Mouse (Mus musculus): ENCODE measurements around the gene Ccdc32. TPM values are rescaled to one million over a fixed set of nuclear protein-coding genes. Genes with fewer than 3 reads are reported as not detected.
A peak's percentile ranks its signal among the peaks of the same experiment; 100 is the strongest.

The Ccdc32 gene
- polyA plus RNA-seq, 1 experiment = 0.75 TPM

GRCm38 (mm10) chr2:119034656-119035396 lies 5.6 kb upstream of the Ccdc32 start, which contains the start of gene Rpusd2:
Rpusd2 (plus strand) TSS chr2:119034790.
- Histone ChIP-seq H3K4me3 (replicated peaks) (peak within 1 kb of the TSS; percentile 73), H3K36me3 (ENCODE audit: control insufficient read depth) (peaks cover 29% of the 10 kb centered on the region), H3K27me3 (ENCODE audit: control insufficient read depth) (no peaks in the 10 kb centered on the region; the same call in 1 of the 2 replicates), H3K4me1 (ENCODE audit: control insufficient read depth) (peaks cover 35% of the 10 kb centered on the region), H3K9me3 (ENCODE audit: control insufficient read depth, low read length) (no peaks in the 10 kb centered on the region)
- no peak for TF ChIP-seq TAL1 (IDR thresholded peaks at IDR 0.05; ENCODE audit: low read length)
- TF ChIP-seq GATA1 (IDR thresholded peaks at IDR 0.05; ENCODE audit: low read length) = no peak

- Histone ChIP-seq H3K4me3 (replicated peaks) (no peak overlapping the region), H3K27me3 (ENCODE audit: control insufficient read depth) (no peaks in the 10 kb centered on the region; the same call in 1 of the 2 replicates), H3K4me1 (ENCODE audit: control insufficient read depth) (peaks cover 50% of the 10 kb centered on the region), H3K9me3 (ENCODE audit: control insufficient read depth, low read length) (no peaks in the 10 kb centered on the region), H3K36me3 (ENCODE audit: control insufficient read depth) (peaks cover 6% of the 10 kb centered on the region)
- TF ChIP-seq TAL1 (IDR thresholded peaks at IDR 0.05; ENCODE audit: low read length) (no peak), GATA1 (IDR thresholded peaks at IDR 0.05; ENCODE audit: low read length) (no peak)
Measured at GRCm38 (mm10) chr2:119032191-119032590, 3.0 kb upstream of the Ccdc32 start.

DNA sequence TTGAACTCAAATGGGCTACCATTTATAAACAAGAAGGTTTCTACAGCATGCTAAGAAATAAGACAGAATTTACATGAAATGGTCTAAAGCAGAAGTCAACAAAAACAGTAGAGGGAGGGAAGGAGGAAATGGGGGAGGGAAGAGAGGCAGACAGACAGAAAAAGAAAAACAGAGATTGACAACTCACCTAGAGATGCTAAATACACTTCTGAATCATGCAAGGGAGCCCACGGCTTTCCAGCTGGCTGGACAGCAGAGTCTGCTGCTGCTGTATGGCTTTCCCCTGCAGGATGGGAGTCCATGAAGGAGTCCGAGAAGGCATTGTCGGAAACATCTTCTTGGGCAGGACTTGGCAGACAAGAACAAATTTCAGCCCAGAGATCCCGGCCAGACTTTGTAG lies 2.2 kb downstream of the Ccdc32 start:
- Histone ChIP-seq H3K27me3 (ENCODE audit: control insufficient read depth) (no peaks in the 10 kb centered on the region), H3K4me3 (replicated peaks) (no peak overlapping the region), H3K9me3 (ENCODE audit: control insufficient read depth, low read length) (no peaks in the 10 kb centered on the region), H3K4me1 (ENCODE audit: control insufficient read depth) (peaks cover 53% of the 10 kb centered on the region), H3K36me3 (ENCODE audit: control insufficient read depth) (peaks cover 29% of the 10 kb centered on the region)
- TF ChIP-seq TAL1 (IDR thresholded peaks at IDR 0.05; ENCODE audit: low read length) (no peak), GATA1 (IDR thresholded peaks at IDR 0.05; ENCODE audit: low read length) (no peak)

- peak overlapping the region; percentile 27 for H3K4me3 ChIP-seq (replicated peaks)
- H3K9me3 ChIP-seq (ENCODE audit: control insufficient read depth, low read length) = no peaks in the 10 kb centered on the region
- no peaks in the 10 kb centered on the region for H3K27me3 ChIP-seq (ENCODE audit: control insufficient read depth)
- H3K36me3 ChIP-seq (ENCODE audit: control insufficient read depth) = peaks cover 44% of the 10 kb centered on the region
- peaks cover 53% of the 10 kb centered on the region for H3K4me1 ChIP-seq (ENCODE audit: control insufficient read depth)
- TF ChIP-seq GATA1 (IDR thresholded peaks at IDR 0.05; ENCODE audit: low read length) = no peak
- TF ChIP-seq TAL1 (IDR thresholded peaks at IDR 0.05; ENCODE audit: low read length) = no peak
Measured at GRCm38 (mm10) chr2:119025239-119025616, 4.0 kb downstream of the Ccdc32 start.

DNA sequence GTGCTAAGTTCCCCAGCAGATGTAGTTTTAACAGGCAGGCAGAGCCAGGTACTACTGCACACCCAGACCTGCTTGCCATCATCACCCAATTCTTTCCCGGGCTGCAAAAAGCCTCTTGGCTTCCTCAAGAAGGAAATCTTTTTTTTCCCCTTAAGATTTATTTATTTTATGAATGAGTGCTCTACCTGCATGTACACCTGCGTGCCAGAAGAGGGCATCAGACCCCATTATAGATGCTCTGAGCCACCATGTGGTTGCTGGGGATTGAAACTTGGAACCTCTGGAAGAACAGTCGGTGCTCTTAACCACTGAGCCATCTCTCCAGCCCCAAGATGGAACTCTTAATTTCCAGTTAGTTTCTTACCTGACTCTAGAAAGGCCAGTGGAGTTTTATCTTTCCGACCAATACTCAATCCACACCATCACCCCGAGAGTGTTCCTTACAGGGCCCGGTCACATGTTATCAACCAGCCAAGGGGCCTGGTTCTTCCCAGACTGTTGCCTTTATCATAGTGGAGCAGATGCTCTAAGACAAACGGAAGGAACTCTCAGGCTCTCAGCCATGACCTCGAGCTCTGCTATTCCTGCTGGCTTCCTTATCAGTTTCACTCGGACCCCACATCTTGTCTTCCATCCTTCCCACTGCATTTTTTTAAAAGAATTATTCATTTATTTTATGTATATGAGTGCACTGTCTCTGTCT lies 4.5 kb downstream of the Ccdc32 start:
- TF ChIP-seq GATA1 (IDR thresholded peaks at IDR 0.05; ENCODE audit: low read length) = peak; percentile 67
- TF ChIP-seq TAL1 (IDR thresholded peaks at IDR 0.05; ENCODE audit: low read length) = peak; percentile 76
- no peaks in the 10 kb centered on the region for H3K9me3 ChIP-seq (ENCODE audit: control insufficient read depth, low read length)
- no peaks in the 10 kb centered on the region for H3K27me3 ChIP-seq (ENCODE audit: control insufficient read depth)
- peaks cover 46% of the 10 kb centered on the region for H3K36me3 ChIP-seq (ENCODE audit: control insufficient read depth)
- H3K4me1 ChIP-seq (ENCODE audit: control insufficient read depth) = peaks cover 50% of the 10 kb centered on the region
- H3K4me3 ChIP-seq (replicated peaks) = peak overlapping the region; percentile 27

- H3K4me1 ChIP-seq (ENCODE audit: control insufficient read depth) = peaks cover 38% of the 10 kb centered on the region
- no peaks in the 10 kb centered on the region for H3K27me3 ChIP-seq (ENCODE audit: control insufficient read depth)
- peaks cover 2% of the 10 kb centered on the region; the same call in 1 of the 2 replicates for H3K9me3 ChIP-seq (ENCODE audit: control insufficient read depth, low read length)
- TF ChIP-seq GATA1 (IDR thresholded peaks at IDR 0.05; ENCODE audit: low read length) = no peak
- no peak for TF ChIP-seq TAL1 (IDR thresholded peaks at IDR 0.05; ENCODE audit: low read length)
- no peak overlapping the region for H3K4me3 ChIP-seq (replicated peaks)
- H3K36me3 ChIP-seq (ENCODE audit: control insufficient read depth) = peaks cover 57% of the 10 kb centered on the region
Measured at GRCm38 (mm10) chr2:119023154-119023660, 6.0 kb downstream of the Ccdc32 start.

DNA sequence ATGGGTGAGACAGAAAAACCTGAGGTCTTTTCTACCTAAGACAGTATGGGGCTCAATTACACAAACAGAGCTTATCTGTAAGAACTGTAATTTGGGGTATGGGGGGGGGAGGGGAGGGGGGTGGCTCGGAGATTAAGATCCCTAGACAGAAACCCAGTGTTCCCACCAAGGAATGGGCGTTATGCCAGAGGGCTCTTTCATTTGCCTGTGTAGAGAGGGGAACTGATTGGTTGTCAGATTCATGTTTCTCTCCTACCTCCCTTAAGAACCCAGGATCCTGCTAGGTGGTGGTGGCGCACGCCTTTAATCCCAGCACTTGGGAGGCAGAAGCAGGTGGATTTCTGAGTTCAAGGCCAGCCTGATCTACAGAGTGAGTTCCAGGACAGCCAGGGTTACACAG lies 9.7 kb downstream of the Ccdc32 start:
- Histone ChIP-seq H3K27me3 (ENCODE audit: control insufficient read depth) (peaks cover 3% of the 10 kb centered on the region; the same call in 1 of the 2 replicates), H3K4me1 (ENCODE audit: control insufficient read depth) (peaks cover 6% of the 10 kb centered on the region), H3K9me3 (ENCODE audit: control insufficient read depth, low read length) (peaks cover 7% of the 10 kb centered on the region), H3K4me3 (replicated peaks) (no peak overlapping the region), H3K36me3 (ENCODE audit: control insufficient read depth) (peaks cover 50% of the 10 kb centered on the region)
- TF ChIP-seq GATA1 (IDR thresholded peaks at IDR 0.05; ENCODE audit: low read length) = no peak
- no peak for TF ChIP-seq TAL1 (IDR thresholded peaks at IDR 0.05; ENCODE audit: low read length)

- no peak overlapping the region for H3K4me3 ChIP-seq (replicated peaks)
- H3K27me3 ChIP-seq (ENCODE audit: control insufficient read depth) = peaks cover 3% of the 10 kb centered on the region; the same call in 1 of the 2 replicates
- H3K36me3 ChIP-seq (ENCODE audit: control insufficient read depth) = peaks cover 50% of the 10 kb centered on the region
- peaks cover 5% of the 10 kb centered on the region for H3K4me1 ChIP-seq (ENCODE audit: control insufficient read depth)
- TF ChIP-seq GATA1 (IDR thresholded peaks at IDR 0.05; ENCODE audit: low read length) = no peak
- TF ChIP-seq TAL1 (IDR thresholded peaks at IDR 0.05; ENCODE audit: low read length) = no peak
- peaks cover 7% of the 10 kb centered on the region for H3K9me3 ChIP-seq (ENCODE audit: control insufficient read depth, low read length)
Measured at GRCm38 (mm10) chr2:119019131-119019530, 10.1 kb downstream of the Ccdc32 start.

Measured in erythroblast, embryonic 14.5 days (primary cell).